In genomic region chr9:109073661-109074573, GRCm38 (mm10) we compare ENCODE assay signal across 8 mouse cellular contexts. TPM values are rescaled to one million over a fixed set of nuclear protein-coding genes. Genes with fewer than 3 reads are reported as not detected.
DNase-seq lines count a peak whose midpoint lies in the region; ATAC-seq and TF ChIP-seq lines count a peak whose summit lies in the region.

Gene Atrip (minus strand): TSS chr9:109074124.

- ATAC-seq in forebrain, postnatal 0 days = peak; percentile 100
- ATAC-seq in neural tube, embryonic 15.5 days (ENCODE audit: low FRiP score) = peak; percentile 96

- H3K27me3 ChIP-seq in MEL (ENCODE audit: control insufficient read depth in 1 of 2, insufficient read depth in 2 of 2, low read length in 2 of 2) = no peaks in the 10 kb centered on the region
- H3K27me3 ChIP-seq in forebrain, postnatal 0 days (ENCODE audit: insufficient read depth, low read length) = no peaks in the 10 kb centered on the region
- no peaks in the 10 kb centered on the region for H3K27me3 ChIP-seq in neural tube, embryonic 15.5 days (replicated peaks)

- peak within 1 kb of the TSS; percentile 69 to 82 for H3K4me3 ChIP-seq in MEL (ENCODE audit: control insufficient read depth in 1 of 2, insufficient read depth in 1 of 2, low read depth in 2 of 2, low read length in 2 of 2)
- H3K4me3 ChIP-seq in forebrain, postnatal 0 days (ENCODE audit: low read depth, low read length) = peak within 1 kb of the TSS; percentile 92
- peak within 1 kb of the TSS; percentile 82 for H3K4me3 ChIP-seq in layer of hippocampus, adult 2 months
- H3K4me3 ChIP-seq in lung, adult 2 months (replicated peaks; ENCODE audit: extremely low read depth, low read depth, low read length) = peak within 1 kb of the TSS; percentile 72
- H3K4me3 ChIP-seq in neural tube, embryonic 15.5 days (replicated peaks) = peak within 1 kb of the TSS; percentile 90

- H3K4me2 ChIP-seq in forebrain, postnatal 0 days (ENCODE audit: low read depth) = peak within 1 kb of the TSS; percentile 82
- H3K4me2 ChIP-seq in neural tube, embryonic 15.5 days = peak within 1 kb of the TSS; percentile 93

- no peak for TF ChIP-seq EP300 in MEL (IDR thresholded peaks at IDR 0.05; ENCODE audit: low read depth in 1 of 2, low read length in 2 of 2)

- H3K79me2 ChIP-seq in MEL (ENCODE audit: control insufficient read depth, insufficient read depth, low read length, poor library complexity) = peaks cover 22% of the 10 kb centered on the region

- TF ChIP-seq CTCF in MEL (IDR thresholded peaks at IDR 0.05 in 2 of 3, conservative IDR thresholded peaks at IDR 0.05 in 1 of 3; ENCODE audit: control insufficient read depth in 1 of 3, insufficient read depth in 1 of 3, low read depth in 2 of 3, low read length in 3 of 3, poor library complexity in 1 of 3, severe bottlenecking in 1 of 3) = no peak
- no peak for TF ChIP-seq CTCF in forebrain, postnatal 0 days (IDR thresholded peaks at IDR 0.05; ENCODE audit: low read depth)
- 0 out of 2 replicates have a peak, but pooled peaks have one; percentile 9 for TF ChIP-seq CTCF in layer of hippocampus, adult 2 months (conservative IDR thresholded peaks at IDR 0.05)
- TF ChIP-seq CTCF in lung, adult 2 months (IDR thresholded peaks at IDR 0.05; ENCODE audit: insufficient read depth, low read length) = no peak

- peaks cover 6 to 15% of the 10 kb centered on the region in 2 experiments for H3K36me3 ChIP-seq in MEL (ENCODE audit: control insufficient read depth in 1 of 2, insufficient read depth in 2 of 2, low read length in 2 of 2)
- peaks cover 32% of the 10 kb centered on the region for H3K36me3 ChIP-seq in forebrain, postnatal 0 days (ENCODE audit: insufficient read depth)
- H3K36me3 ChIP-seq in neural tube, embryonic 15.5 days = peaks cover 40% of the 10 kb centered on the region

- intact Hi-C loops in heart, postnatal 36 days (cut with DNase I) = no loop called here

- no peak for TF ChIP-seq RAD21 in MEL (IDR thresholded peaks at IDR 0.05; ENCODE audit: low read depth, low read length)

- H3K9ac ChIP-seq in MEL (ENCODE audit: control insufficient read depth, low read depth, low read length, poor library complexity, severe bottlenecking) = peak within 1 kb of the TSS; percentile 86
- H3K9ac ChIP-seq in forebrain, postnatal 0 days = peak within 1 kb of the TSS; percentile 86
- H3K9ac ChIP-seq in neural tube, embryonic 15.5 days (replicated peaks) = peak within 1 kb of the TSS; percentile 93

- H3K4me1 ChIP-seq in MEL (ENCODE audit: control insufficient read depth in 1 of 2, insufficient read depth in 2 of 2, low read length in 2 of 2) = peaks cover 6 to 17% of the 10 kb centered on the region in 2 experiments; a peak in 3 of 4 replicates
- H3K4me1 ChIP-seq in forebrain, postnatal 0 days (ENCODE audit: insufficient read depth) = peaks cover 19% of the 10 kb centered on the region
- H3K4me1 ChIP-seq in lung, adult 2 months (ENCODE audit: control insufficient read depth, insufficient read depth, low read length) = peaks cover 5% of the 10 kb centered on the region; the same call in 1 of the 2 replicates
- peaks cover 27% of the 10 kb centered on the region for H3K4me1 ChIP-seq in neural tube, embryonic 15.5 days

- no peaks in the 10 kb centered on the region for H3K9me3 ChIP-seq in MEL (replicated peaks; ENCODE audit: insufficient read depth, low read length)
- no peaks in the 10 kb centered on the region for H3K9me3 ChIP-seq in forebrain, postnatal 0 days (ENCODE audit: low read length)
- no peaks in the 10 kb centered on the region for H3K9me3 ChIP-seq in neural tube, embryonic 15.5 days (replicated peaks)

- under 1% methylated on average over 57 of the region's 57 CpGs for WGBS in forebrain, postnatal 0 days
- under 1% methylated on average over 57 of the region's 57 CpGs for WGBS in lung, adult 2 months
- WGBS in neural tube, embryonic 15.5 days = under 1% methylated on average over 57 of the region's 57 CpGs

- H3K27ac ChIP-seq in MEL (ENCODE audit: control insufficient read depth, low read depth, low read length) = peak within 1 kb of the TSS; percentile 39
- H3K27ac ChIP-seq in forebrain, postnatal 0 days (ENCODE audit: low read depth, low read length) = peak within 1 kb of the TSS; percentile 80
- H3K27ac ChIP-seq in layer of hippocampus, adult 2 months = peak within 1 kb of the TSS; percentile 94
- H3K27ac ChIP-seq in neural tube, embryonic 15.5 days (replicated peaks) = peak within 1 kb of the TSS; percentile 86

- TF ChIP-seq POLR2A in MEL (IDR thresholded peaks at IDR 0.05; ENCODE audit: control insufficient read depth in 1 of 2, insufficient read depth in 1 of 2, low read depth in 1 of 2, low read length in 2 of 2, poor library complexity in 1 of 2) = peak; percentile 79 to 90
- peak; percentile 93 for TF ChIP-seq POLR2A in lung, adult 2 months (IDR thresholded peaks at IDR 0.05; ENCODE audit: borderline replicate concordance, extremely low read depth, low read depth, low read length)

- peak; percentile 93 for DNase-seq in MEL (ENCODE audit: low read depth, low spot score)
- DNase-seq in cerebellum, adult 18-20 months = peak; percentile 95 to 96
- peak; percentile 94 for DNase-seq in forebrain, postnatal 0 days
- peak; percentile 89 to 91 for DNase-seq in heart, postnatal 36 days
- DNase-seq in layer of hippocampus, adult 2 months (ENCODE audit: low spot score in 2 of 2) = peak; percentile 95
- DNase-seq in lung, adult 2 months = peak; percentile 90
- peak; percentile 93 for DNase-seq in testis, postnatal 10 days (ENCODE audit: low spot score)

TF ChIP-seq in MEL, 35 proteins besides CTCF, POLR2A, EP300 and RAD21:
- TF ChIP-seq HCFC1 (IDR thresholded peaks at IDR 0.05; ENCODE audit: low read depth, low read length) (peak; percentile 86), MYC (IDR thresholded peaks at IDR 0.05; ENCODE audit: low read depth, low read length) (peak; percentile 59; the same call in 1 of the 2 replicates), ZNF384 (IDR thresholded peaks at IDR 0.05; ENCODE audit: low read depth, low read length) (peak; percentile 57), MXI1 (IDR thresholded peaks at IDR 0.05; ENCODE audit: low read depth, low read length) (peak; percentile 89), MAZ (IDR thresholded peaks at IDR 0.05; ENCODE audit: low read depth, low read length) (no peak), UBTF (IDR thresholded peaks at IDR 0.05; ENCODE audit: borderline replicate concordance, insufficient read depth, low read depth, low read length) (0 out of 2 replicates have a peak, but pooled peaks have one; percentile 60), ZMIZ1 (IDR thresholded peaks at IDR 0.05; ENCODE audit: low read depth, low read length) (peak; percentile 79), SIN3A (IDR thresholded peaks at IDR 0.05; ENCODE audit: low read length) (peak; percentile 86), TBP (IDR thresholded peaks at IDR 0.05; ENCODE audit: low read depth, low read length) (peak; percentile 55; the same call in 1 of the 2 replicates), ELF1 (IDR thresholded peaks at IDR 0.05; ENCODE audit: low read depth, low read length) (0 out of 2 replicates have a peak, but pooled peaks have one; percentile 22), CHD1 (IDR thresholded peaks at IDR 0.05; ENCODE audit: low read depth, low read length) (peak; percentile 3; the same call in 1 of the 2 replicates), POLR2AphosphoS2 (IDR thresholded peaks at IDR 0.05; ENCODE audit: low read length) (peak; percentile 81), GABPA (IDR thresholded peaks at IDR 0.05; ENCODE audit: low read depth, low read length) (no peak), TCF12 (IDR thresholded peaks at IDR 0.05; ENCODE audit: low read depth, low read length) (0 out of 2 replicates have a peak, but pooled peaks have one; percentile 12), NELFE (IDR thresholded peaks at IDR 0.05; ENCODE audit: low read depth, low read length) (peak; percentile 90), NRF1 (IDR thresholded peaks at IDR 0.05; ENCODE audit: insufficient read depth, low read depth, low read length, poor library complexity, severe bottlenecking) (no peak)

RNA-seq across cellular contexts. Expression of gene Atrip, which starts in this region (rescaled TPM):
- total RNA-seq in MEL (2012; rRNA removed) = 18.0 and 18.4 TPM in 2 replicates
- 10 to 100 TPM in 1 of 2 experiments, not detected in 1; 35.3 TPM for polyA plus RNA-seq in MEL (2012; ENCODE audit: insufficient read depth in 1 of 2, insufficient read length in 2 of 2, low read depth in 1 of 2, low replicate concordance in 2 of 2, missing spikeins in 1 of 2)
- total RNA-seq in forebrain, postnatal 0 days (2014; rRNA removed) = 45.2 and 46.1 TPM in 2 replicates
- 34.6 and 34.8 TPM in 2 replicates for polyA plus RNA-seq in forebrain, postnatal 0 days (2015; fragmentation: Nextera tagmentation; extraction: Ambion mirVana)
- 1 to 10 TPM; 8.0 to 8.2 TPM for total RNA-seq in heart, postnatal 36 days (2021)
- 10 to 100 TPM; 25.0 to 31.9 TPM for total RNA-seq in layer of hippocampus, adult 2 months (2021)
- polyA plus RNA-seq in lung, adult 2 months (2012; rRNA removed) = 18.8 and 21.9 TPM in 2 replicates
- 32.8 TPM in 2 replicates for polyA plus RNA-seq in neural tube, embryonic 15.5 days (2015; fragmentation: Nextera tagmentation; extraction: Ambion mirVana)

Comparison
In these comparisons a context has a peak if more than half of its experiments do, and no peak if none do; other contexts are left out.
1. Peak in every context shown above with its lines: DNase-seq, ATAC-seq, H3K4me3 ChIP-seq and H3K27ac ChIP-seq.
2. H3K27ac ChIP-seq: peak in every context shown above with its lines; median percentile 94 in layer of hippocampus, adult 2 months; 86 in neural tube, embryonic 15.5 days; 80 in forebrain, postnatal 0 days; 39 in MEL.